Mouse (Mus musculus) spleen, adult 2 months (tissue): Measurements from ENCODE around the gene Pde1a. TPM values are rescaled to one million over a fixed set of nuclear protein-coding genes. Genes with fewer than 3 reads are reported as not detected.

Experiments used
- DNase-seq, 2 experiments: peaks; one replicate each; pipeline versions ENCODE4 v3.0.0 to v3.0.0-alpha.2; 2012 to 2021; ENCODE audit warnings: low spot score in 2 of 2, low read depth in 1 of 2
- H3K27ac ChIP-seq: fragments of 200-500 bp; 2 replicates; pipeline ENCODE4 v1.5.1; 2012; ENCODE audit warnings: low read length, inconsistent platforms; ENCODE audit not compliant: insufficient read depth
- H3K27me3 ChIP-seq: fragments of 200-500 bp; 2 replicates; pipeline ENCODE4 v1.6.1; 2012; ENCODE audit warnings: mild to moderate bottlenecking, moderate library complexity, low read length, inconsistent platforms; ENCODE audit not compliant: control insufficient read depth, insufficient read depth
- H3K36me3 ChIP-seq: fragments of 200-500 bp; 2 replicates; pipeline ENCODE4 v1.6.1; 2012; ENCODE audit warnings: mild to moderate bottlenecking, low read length, inconsistent platforms; ENCODE audit not compliant: control insufficient read depth, insufficient read depth
- H3K4me1 ChIP-seq: fragments of 200-500 bp; 2 replicates; pipeline ENCODE4 v1.6.1; 2011; ENCODE audit warnings: inconsistent platforms; ENCODE audit not compliant: control insufficient read depth, insufficient read depth, insufficient read length
- H3K4me3 ChIP-seq: fragments of 200-500 bp; 2 replicates; pipeline ENCODE4 v1.5.1; 2011; ENCODE audit warnings: mild to moderate bottlenecking, inconsistent platforms; ENCODE audit not compliant: insufficient read depth, insufficient read length; ENCODE audit errors: extremely low read depth
- CTCF ChIP-seq: fragments of 200-500 bp; IDR thresholded peaks from 2 replicates; pipeline ENCODE4 v1.5.1; 2011; ENCODE audit warnings: mild to moderate bottlenecking, inconsistent platforms; ENCODE audit not compliant: insufficient read depth, insufficient read length, insufficient replicate concordance; ENCODE audit errors: extremely low read depth
- POLR2A ChIP-seq: fragments of 200-500 bp; IDR thresholded peaks from 2 replicates; pipeline ENCODE4 v1.6.1; 2011; ENCODE audit warnings: low read depth, low read length, inconsistent platforms
- WGBS: fragments of 180-500 bp; shearing (Covaris S2); methylation state at CpG from one replicate; pipeline ENCODE4 v1.1.7; 2018; 5-methylcytosine and 5-hydroxymethylcytosine counted together
- polyA plus RNA-seq: library from polyadenylated mRNA; depleted of rRNA; stranded (reverse); fragments of >200 nt; gene quantifications from 2 replicates; pipeline ENCODE4 v1.2.3, GENCODE M21; 2012

Pde1a gene
- polyA plus RNA-seq, 1 experiment = 0.97 TPM

- H3K27ac ChIP-seq = no peak overlapping the region
- TF ChIP-seq POLR2A (no peak), CTCF (no peak)
- no peaks in the 10 kb centered on the region for H3K27me3 ChIP-seq
- H3K4me1 ChIP-seq = no peaks in the 10 kb centered on the region
- DNase-seq = no peak
- no peaks in the 10 kb centered on the region for H3K36me3 ChIP-seq
- no peak overlapping the region for H3K4me3 ChIP-seq
Measured at GRCm38 (mm10) chr2:80056062-80056461, 73.2 kb downstream of the Pde1a start.

DNA sequence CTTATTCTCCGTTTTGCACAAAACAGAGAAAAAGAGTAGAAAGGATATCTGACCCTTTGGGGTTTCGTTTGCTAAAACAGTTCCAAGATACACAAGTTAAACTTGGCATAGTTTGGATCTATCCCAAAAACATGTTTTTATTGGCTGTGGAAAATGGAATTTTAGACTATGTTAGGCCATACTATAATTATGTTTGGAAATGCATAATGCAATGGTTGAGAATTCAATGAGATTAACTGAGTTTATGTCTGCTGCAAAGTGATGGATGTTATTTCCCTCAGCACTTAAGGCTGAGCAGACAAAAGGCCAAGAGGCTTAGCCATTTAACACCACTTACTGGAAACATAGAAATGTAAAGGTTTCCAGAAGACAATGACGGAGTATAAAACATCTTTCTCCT lies 75.2 kb downstream of the Pde1a start:
- TF ChIP-seq POLR2A = no peak
- TF ChIP-seq CTCF = no peak
- WGBS = 78% methylated on average over 3 of the region's 3 CpGs
- no peak overlapping the region for H3K27ac ChIP-seq
- no peaks in the 10 kb centered on the region for H3K36me3 ChIP-seq
- DNase-seq = no peak
- H3K4me3 ChIP-seq = no peak overlapping the region
- no peaks in the 10 kb centered on the region for H3K4me1 ChIP-seq
- no peaks in the 10 kb centered on the region for H3K27me3 ChIP-seq

DNA sequence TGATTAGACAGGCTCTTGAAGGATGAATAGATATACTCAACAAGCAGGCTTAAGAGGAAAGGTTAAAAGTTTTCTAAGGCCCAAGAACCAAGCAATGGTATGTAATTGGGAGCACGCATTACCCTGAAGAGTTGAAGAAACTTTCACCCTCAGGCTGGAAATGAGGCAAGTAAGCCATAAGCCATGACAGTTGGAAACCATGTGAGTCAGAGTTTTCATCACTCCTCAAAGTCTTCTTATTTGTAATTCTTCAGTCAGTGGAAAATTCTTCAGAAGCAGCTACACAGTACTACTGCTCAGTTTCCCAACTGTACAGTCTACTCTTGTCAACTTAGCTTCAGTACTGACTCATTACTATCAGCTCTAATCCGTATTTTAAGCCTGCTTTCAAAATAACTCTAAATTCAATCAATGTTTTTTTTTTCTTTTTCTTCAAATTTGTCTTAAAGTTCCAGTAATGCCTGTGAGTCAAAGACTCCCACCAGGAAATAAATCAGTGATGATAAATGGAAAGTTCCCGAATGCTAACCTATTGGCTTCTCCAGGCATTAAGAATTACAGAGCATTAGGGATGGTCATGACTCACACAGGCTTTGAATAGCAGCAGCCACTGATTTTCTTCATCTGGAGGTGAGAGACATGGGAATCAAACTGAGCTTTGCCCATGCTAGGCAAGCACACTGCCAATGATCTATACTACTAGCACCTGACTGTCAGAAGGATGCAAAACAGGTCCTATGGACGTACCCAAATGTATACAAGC lies 82.3 kb downstream of the Pde1a start:
- no peaks in the 10 kb centered on the region for H3K27me3 ChIP-seq
- DNase-seq = no peak
- TF ChIP-seq POLR2A (no peak), CTCF (no peak)
- H3K4me3 ChIP-seq = no peak overlapping the region
- H3K36me3 ChIP-seq = no peaks in the 10 kb centered on the region
- whole genome bisulfite sequencing = 83% methylated on average over 4 of the region's 4 CpGs
- H3K4me1 ChIP-seq = no peaks in the 10 kb centered on the region
- H3K27ac ChIP-seq = no peak overlapping the region

DNA sequence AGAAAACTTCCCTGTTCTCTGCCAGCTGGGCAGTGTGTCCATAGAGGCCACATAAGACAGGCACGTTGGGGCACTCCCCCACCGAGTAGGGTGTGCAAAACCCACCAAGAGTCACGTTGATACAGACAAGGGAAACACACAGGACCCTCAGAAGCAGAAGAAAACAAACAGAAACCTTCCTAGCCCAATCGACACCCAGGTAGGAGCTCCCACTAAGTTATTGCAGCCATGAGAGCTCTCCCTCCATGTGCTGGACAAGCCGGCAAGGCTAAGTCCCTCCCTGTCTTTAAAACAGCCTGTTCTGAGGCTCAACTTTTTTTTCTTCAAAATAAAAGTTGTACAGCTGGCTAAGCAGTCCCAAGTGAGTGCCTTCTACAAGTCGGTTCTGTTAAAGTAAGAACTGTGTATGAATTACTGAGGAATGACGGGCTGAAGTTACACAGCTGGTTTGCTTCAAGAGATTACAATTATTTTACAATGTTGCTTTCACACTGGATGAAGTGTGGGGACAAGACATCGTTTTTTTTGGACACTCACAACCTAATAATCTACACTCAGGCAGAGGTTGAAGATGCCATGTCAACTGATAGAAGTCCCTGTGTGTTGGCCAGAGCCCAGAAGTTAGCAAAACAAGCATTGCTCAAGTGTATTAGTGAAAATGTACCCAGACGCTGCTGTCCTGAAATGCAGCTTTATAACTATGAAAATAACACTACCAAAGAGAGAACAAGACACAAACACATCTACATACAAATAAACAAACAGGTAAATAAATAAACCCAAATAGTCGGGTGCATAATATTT lies 90.4 kb downstream of the Pde1a start:
- peak overlapping the region; percentile 27; the same call in 1 of the 2 replicates for H3K27ac ChIP-seq
- no peaks in the 10 kb centered on the region for H3K36me3 ChIP-seq
- H3K4me3 ChIP-seq = peak overlapping the region; percentile 13; the same call in 1 of the 2 replicates
- no peaks in the 10 kb centered on the region for H3K27me3 ChIP-seq
- no peaks in the 10 kb centered on the region for H3K4me1 ChIP-seq
- TF ChIP-seq POLR2A (no peak), CTCF (no peak)
- DNase-seq = no peak
- WGBS = 56% methylated on average over 10 of the region's 10 CpGs

- no peaks in the 10 kb centered on the region for H3K4me1 ChIP-seq
- no peak for TF ChIP-seq POLR2A
- no peak for TF ChIP-seq CTCF
- DNase-seq = no peak
- peak overlapping the region; percentile 14; the same call in 1 of the 2 replicates for H3K4me3 ChIP-seq
- no peak overlapping the region for H3K27ac ChIP-seq
- H3K36me3 ChIP-seq = no peaks in the 10 kb centered on the region
- 87% methylated on average over 5 of the region's 5 CpGs for WGBS
- no peaks in the 10 kb centered on the region for H3K27me3 ChIP-seq
Measured at GRCm38 (mm10) chr2:80037971-80038370, 91.3 kb downstream of the Pde1a start.

DNA sequence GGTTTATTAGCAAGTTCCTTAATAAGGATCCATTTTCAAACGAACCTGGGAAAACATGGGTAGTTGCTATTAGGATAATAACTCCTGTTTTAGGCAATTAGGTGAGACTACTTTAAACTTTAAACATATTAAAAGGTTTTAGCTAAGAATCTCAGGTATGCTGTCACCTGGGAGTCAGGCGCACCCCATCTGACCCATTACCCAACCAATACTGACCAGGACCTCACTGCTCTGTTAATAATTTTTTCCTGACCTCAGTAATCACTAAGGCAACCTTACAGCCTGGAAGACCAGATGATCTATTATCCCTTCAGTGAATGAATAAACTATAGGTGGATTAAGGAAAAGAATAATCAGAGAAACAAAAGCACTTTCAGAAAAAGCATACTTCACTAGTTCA lies 100.2 kb downstream of the Pde1a start:
- Histone ChIP-seq H3K27me3 (no peaks in the 10 kb centered on the region), H3K4me3 (no peak overlapping the region)
- WGBS = 79% methylated on average over 2 of the region's 2 CpGs

More for the DNA sequence above, 100.2 kb downstream of the Pde1a start:
- Histone ChIP-seq H3K27ac (no peak overlapping the region), H3K36me3 (no peaks in the 10 kb centered on the region), H3K4me1 (no peaks in the 10 kb centered on the region)
- no peak for DNase-seq
- TF ChIP-seq CTCF (no peak), POLR2A (no peak)
